Mouse (Mus musculus) hindbrain, embryonic 16.5 days (tissue): ENCODE data around the gene Speer4c. TPM values are rescaled to one million over a fixed set of nuclear protein-coding genes. Genes with fewer than 3 reads are reported as not detected.

Experiments
- polyA plus RNA-seq: library from polyadenylated mRNA; unstranded; fragments of >200 nt; fragmentation: Nextera tagmentation; extraction: Ambion mirVana; gene quantifications from 2 replicates; pipeline ENCODE4 v1.2.1, GENCODE M21; 2015

Speer4c gene
- polyA plus RNA-seq, 1 experiment from 2014 or later: not detected

Other genes starting within 250 kb of the Speer4c start
- gene Gm21149, start 237.7 kb downstream of the Speer4c start, polyA plus RNA-seq: not detected in 2 replicates
- not detected in 2 replicates for gene Gm21190, start 185.0 kb downstream of the Speer4c start, polyA plus RNA-seq
- not detected in 2 replicates for gene Gm21083, start 136.9 kb downstream of the Speer4c start, polyA plus RNA-seq
- gene Speer4d, start 95.2 kb downstream of the Speer4c start, polyA plus RNA-seq: not detected in 2 replicates
- not detected in 2 replicates for gene 4930572O03Rik, start 57.2 kb downstream of the Speer4c start, polyA plus RNA-seq
- 26.6 and 30.4 TPM in 2 replicates for gene Cacna2d1, start 220.4 kb upstream of the Speer4c start, polyA plus RNA-seq